Mouse (Mus musculus) hindbrain, embryonic 14.5 days (tissue): Measurements from ENCODE around the gene Syt16. TPM values are rescaled to one million over a fixed set of nuclear protein-coding genes. Genes with fewer than 3 reads are reported as not detected.
A peak's percentile ranks its signal among the peaks of the same experiment; 100 is the strongest.

Experiments
- ATAC-seq: fragments of 200-750 bp; cut with Nextera tagmentation; 2 replicates; pipeline ENCODE4 v1.8.0; 2017; ENCODE audit warnings: moderate number of reproducible peaks, mild to moderate bottlenecking, moderate TSS enrichment, moderate library complexity; ENCODE audit not compliant: low FRiP score
- DNase-seq: peaks from one replicate; pipeline ENCODE4 v3.0.0-alpha.2; 2015; ENCODE audit warnings: low spot score
- H3K27ac ChIP-seq: fragments of 300-500 bp; sonication (generic); 2 replicates; pipeline ENCODE4 v1.5.1; 2014; ENCODE audit warnings: mild to moderate bottlenecking, moderate library complexity
- H3K27me3 ChIP-seq: fragments of 300-500 bp; sonication (generic); 2 replicates; pipeline ENCODE4 v1.6.1; 2014; ENCODE audit warnings: mild to moderate bottlenecking, low read length, mixed read lengths; ENCODE audit not compliant: control insufficient read depth, insufficient read depth
- H3K36me3 ChIP-seq: fragments of 300-500 bp; sonication (generic); replicated peaks from 2 replicates; pipeline ENCODE4 v1.6.1; 2014; ENCODE audit not compliant: control insufficient read depth, insufficient read depth
- H3K4me1 ChIP-seq: fragments of 300-500 bp; sonication (generic); replicated peaks from 2 replicates; pipeline ENCODE4 v1.6.1; 2014; ENCODE audit warnings: antibody characterized with exemption, low read length, mixed read lengths; ENCODE audit not compliant: control insufficient read depth, insufficient read depth
- H3K4me2 ChIP-seq: fragments of 300-500 bp; sonication (generic); replicated peaks from 2 replicates; pipeline ENCODE4 v1.6.1; 2014; ENCODE audit warnings: mild to moderate bottlenecking, moderate library complexity
- H3K4me3 ChIP-seq: fragments of 300-500 bp; sonication (generic); replicated peaks from 2 replicates; pipeline ENCODE4 v1.5.1; 2014; ENCODE audit warnings: mild to moderate bottlenecking, low read length
- H3K9ac ChIP-seq: fragments of 300-500 bp; sonication (generic); 2 replicates; pipeline ENCODE4 v1.6.1; 2014
- H3K9me3 ChIP-seq: fragments of 300-500 bp; sonication (generic); 2 replicates; pipeline ENCODE4 v1.6.1; 2016; ENCODE audit warnings: low read length; ENCODE audit not compliant: control insufficient read depth
- WGBS: fragments of 180-500 bp; shearing (Covaris S2); extraction: QIAGEN DNeasy Blood & Tissue Kit; methylation state at CpG from one replicate; pipeline ENCODE4 v1.1.7; 2014; 5-methylcytosine and 5-hydroxymethylcytosine counted together
- polyA plus RNA-seq: library from polyadenylated mRNA; unstranded; fragments of >200 nt; fragmentation: Nextera tagmentation; extraction: Ambion mirVana; gene quantifications from 2 replicates; pipeline ENCODE4 v1.2.1, GENCODE M21; 2014

Syt16 gene
- polyA plus RNA-seq, 1 experiment from 2014 or later, result 79.5 TPM

- H3K4me2 ChIP-seq, result peak within 1 kb of the TSS; percentile 77
Observed at GRCm38 (mm10) chr12:73964291-73965281, 32.9 kb upstream of the Syt16 start, which contains the start of gene Snapc1. Gene Snapc1, plus strand, starts transcription at chr12:73964481.

DNA sequence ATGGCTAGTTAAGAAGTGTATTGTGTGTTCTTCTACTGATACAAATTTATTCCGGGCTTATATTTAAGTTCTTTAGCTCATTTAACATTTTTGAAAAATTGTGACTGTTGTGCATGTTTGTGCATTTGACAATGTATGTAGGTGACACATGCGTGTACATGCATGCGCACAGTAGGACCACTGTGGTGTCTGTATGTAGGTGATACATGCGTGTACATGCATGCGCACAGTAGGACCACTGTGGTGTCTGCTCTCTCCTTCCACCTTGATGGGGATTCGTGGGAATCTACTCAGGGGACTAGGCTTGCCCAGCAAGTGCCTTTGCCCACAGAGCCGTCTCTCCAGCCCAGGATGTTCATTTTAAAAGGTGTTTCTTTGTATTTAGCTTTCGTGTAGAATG, 28.3 kb upstream of the Syt16 start:
- DNase-seq (no peak), ATAC-seq (no peak)
- Histone ChIP-seq H3K9ac (no peak overlapping the region), H3K4me3 (no peak overlapping the region), H3K4me2 (no peak overlapping the region), H3K27me3 (no peaks in the 10 kb centered on the region), H3K36me3 (peaks cover 59% of the 10 kb centered on the region), H3K4me1 (peaks cover 17% of the 10 kb centered on the region), H3K9me3 (peaks cover 8% of the 10 kb centered on the region; the same call in 1 of the 2 replicates), H3K27ac (no peak overlapping the region)
- WGBS, result 97% methylated on average over 8 of the region's 8 CpGs

More at GRCm38 (mm10) chr12:73964291-73965281, 32.9 kb upstream of the Syt16 start, which contains the start of gene Snapc1:
- Histone ChIP-seq H3K27ac (peak within 1 kb of the TSS; percentile 85), H3K36me3 (peaks cover 19% of the 10 kb centered on the region), H3K9me3 (no peaks in the 10 kb centered on the region), H3K27me3 (no peaks in the 10 kb centered on the region), H3K4me1 (peaks cover 17% of the 10 kb centered on the region), H3K9ac (peak within 1 kb of the TSS; percentile 82), H3K4me3 (peak within 1 kb of the TSS; percentile 84)
- ATAC-seq, result peak; percentile 99
- WGBS, result 1% methylated on average over 60 of the region's 60 CpGs
- peak; percentile 99 for DNase-seq

DNA sequence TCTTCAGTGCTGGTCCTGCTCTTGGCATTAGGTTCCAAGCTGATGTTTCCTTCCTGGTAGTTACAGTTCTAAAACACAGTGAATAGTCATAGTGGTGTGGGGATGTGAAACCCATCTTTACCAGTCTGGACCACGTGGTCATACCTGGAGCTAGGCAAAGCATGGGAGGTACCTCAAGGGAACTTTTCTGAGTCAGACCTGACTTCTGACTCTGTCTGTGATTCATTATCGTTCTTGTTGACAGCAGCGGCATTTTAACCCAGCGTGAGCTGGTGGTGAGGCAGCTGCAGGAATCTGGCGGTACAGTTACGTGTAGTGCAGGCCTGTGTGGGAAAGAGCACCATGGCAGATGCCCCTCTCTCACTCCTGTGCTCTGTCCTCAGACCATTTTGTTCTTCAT, 22.9 kb upstream of the Syt16 start:
- Histone ChIP-seq H3K4me1 (no peaks in the 10 kb centered on the region), H3K9me3 (peaks cover 8% of the 10 kb centered on the region; the same call in 1 of the 2 replicates), H3K9ac (no peak overlapping the region), H3K4me2 (no peak overlapping the region), H3K27me3 (no peaks in the 10 kb centered on the region), H3K36me3 (peaks cover 92% of the 10 kb centered on the region), H3K27ac (no peak overlapping the region), H3K4me3 (no peak overlapping the region)
- no peak for ATAC-seq
- WGBS, result 93% methylated on average over 6 of the region's 6 CpGs
- DNase-seq, result no peak

DNA sequence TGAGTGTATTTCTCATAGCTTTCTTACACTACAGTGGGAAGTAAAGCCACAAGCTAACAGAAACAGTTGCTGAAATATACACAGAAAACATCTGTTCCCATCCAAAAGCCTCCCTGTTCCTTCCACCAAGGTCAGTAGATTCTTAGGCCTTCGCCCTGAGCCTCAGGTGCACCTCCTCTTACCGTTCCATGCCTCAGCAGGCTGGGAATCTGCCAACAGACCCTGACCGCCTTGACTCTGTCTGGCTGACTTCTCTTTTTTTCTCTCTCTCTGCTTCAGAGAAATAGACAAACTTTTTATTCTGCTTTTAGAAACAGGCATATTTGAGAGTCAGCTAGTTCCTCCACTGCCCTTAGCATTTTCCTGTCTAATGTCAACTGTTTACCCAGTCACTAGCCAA, 19.3 kb upstream of the Syt16 start:
- H3K9ac ChIP-seq, result no peak overlapping the region
- no peak for ATAC-seq
- H3K4me1 ChIP-seq, result no peaks in the 10 kb centered on the region
- no peak overlapping the region for H3K4me2 ChIP-seq
- no peak overlapping the region for H3K4me3 ChIP-seq
- H3K36me3 ChIP-seq, result peaks cover 87% of the 10 kb centered on the region
- DNase-seq, result no peak
- H3K27me3 ChIP-seq, result no peaks in the 10 kb centered on the region
- no peak overlapping the region for H3K27ac ChIP-seq
- no peaks in the 10 kb centered on the region for H3K9me3 ChIP-seq
- 90% methylated on average over 3 of the region's 3 CpGs for WGBS

GRCm38 (mm10) chr12:73979667-73980066, 17.8 kb upstream of the Syt16 start:
- no peaks in the 10 kb centered on the region for H3K4me1 ChIP-seq
- WGBS, result 94% methylated on average over 5 of the region's 5 CpGs
- ATAC-seq (no peak), DNase-seq (no peak)
- H3K36me3 ChIP-seq, result peaks cover 90% of the 10 kb centered on the region
- no peaks in the 10 kb centered on the region for H3K27me3 ChIP-seq
- no peaks in the 10 kb centered on the region for H3K9me3 ChIP-seq
- no peak overlapping the region for H3K27ac ChIP-seq
- no peak overlapping the region for H3K4me2 ChIP-seq
- H3K9ac ChIP-seq, result no peak overlapping the region
- H3K4me3 ChIP-seq, result no peak overlapping the region

DNA sequence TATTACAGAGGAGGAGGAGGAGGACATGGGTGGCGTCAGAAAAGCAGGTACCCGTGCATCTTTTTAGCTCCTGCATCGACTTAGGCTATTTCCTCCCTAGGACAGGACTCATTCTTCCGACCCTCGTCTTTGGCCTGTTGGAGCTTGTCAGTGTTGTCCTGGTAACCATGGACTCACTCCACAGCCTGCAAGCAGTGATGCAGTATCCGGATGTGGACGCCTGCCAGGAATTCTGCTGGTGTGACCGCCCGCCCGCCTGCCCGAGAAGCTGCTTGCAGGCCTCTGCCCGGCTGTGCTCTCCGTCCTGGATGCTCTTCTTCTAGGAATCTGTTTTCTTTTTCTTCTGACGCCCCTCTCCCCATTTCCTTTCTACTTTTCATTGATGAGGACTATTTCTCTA, 14.9 kb upstream of the Syt16 start:
- Histone ChIP-seq H3K36me3 (peaks cover 82% of the 10 kb centered on the region), H3K9ac (no peak overlapping the region), H3K4me3 (no peak overlapping the region), H3K4me1 (no peaks in the 10 kb centered on the region), H3K27me3 (no peaks in the 10 kb centered on the region), H3K9me3 (no peaks in the 10 kb centered on the region), H3K4me2 (no peak overlapping the region), H3K27ac (0 out of 2 replicates have a peak overlapping the region, but pooled peaks have one; percentile 3)
- ATAC-seq (peak; percentile 87; the same call in 1 of the 2 replicates), DNase-seq (peak; percentile 79)
- WGBS, result 64% methylated on average over 14 of the region's 14 CpGs

- Histone ChIP-seq H3K27ac (no peak overlapping the region), H3K4me3 (no peak overlapping the region), H3K27me3 (no peaks in the 10 kb centered on the region), H3K9ac (no peak overlapping the region), H3K9me3 (no peaks in the 10 kb centered on the region), H3K36me3 (peaks cover 50% of the 10 kb centered on the region), H3K4me2 (no peak overlapping the region), H3K4me1 (no peaks in the 10 kb centered on the region)
- no peak for ATAC-seq
- 84% methylated on average over 7 of the region's 7 CpGs for WGBS
- no peak for DNase-seq
Observed at GRCm38 (mm10) chr12:73986299-73986698, 11.2 kb upstream of the Syt16 start.

- ATAC-seq (0 out of 2 replicates have a peak, but pooled peaks have one; percentile 35), DNase-seq (no peak)
- H3K4me2 ChIP-seq, result no peak overlapping the region
- no peak overlapping the region for H3K27ac ChIP-seq
- no peaks in the 10 kb centered on the region for H3K9me3 ChIP-seq
- H3K27me3 ChIP-seq, result no peaks in the 10 kb centered on the region
- peaks cover 32% of the 10 kb centered on the region for H3K36me3 ChIP-seq
- no peak overlapping the region for H3K4me3 ChIP-seq
- no peak overlapping the region for H3K9ac ChIP-seq
- H3K4me1 ChIP-seq, result no peaks in the 10 kb centered on the region
- whole genome bisulfite sequencing, result 74% methylated on average over 4 of the region's 4 CpGs
Observed at GRCm38 (mm10) chr12:73988393-73989008, 9.0 kb upstream of the Syt16 start.

GRCm38 (mm10) chr12:73989594-73989993, 7.9 kb upstream of the Syt16 start:
- H3K36me3 ChIP-seq, result peaks cover 22% of the 10 kb centered on the region
- no peak overlapping the region for H3K4me2 ChIP-seq
- H3K4me1 ChIP-seq, result no peaks in the 10 kb centered on the region
- H3K9ac ChIP-seq, result no peak overlapping the region
- H3K27ac ChIP-seq, result no peak overlapping the region
- no peaks in the 10 kb centered on the region for H3K27me3 ChIP-seq
- no peaks in the 10 kb centered on the region for H3K9me3 ChIP-seq
- DNase-seq (no peak), ATAC-seq (no peak)
- H3K4me3 ChIP-seq, result no peak overlapping the region
